Mouse (Mus musculus) megakaryocyte, embryonic 14.5 days (primary cell): ENCODE data around the gene Prex1. TPM values are rescaled to one million over a fixed set of nuclear protein-coding genes. Genes with fewer than 3 reads are reported as not detected.
A peak's percentile ranks its signal among the peaks of the same experiment; 100 is the strongest.
"Not testable (repeated sequence)": the region's sequence is repeated elsewhere in the genome, so short reads cannot be mapped to it uniquely, and the experiment has no call there.

Source experiments
- H3K27me3 ChIP-seq: replicated peaks from 2 replicates; pipeline ENCODE3; 2012; ENCODE audit warnings: inconsistent platforms
- H3K36me3 ChIP-seq: replicated peaks from 2 replicates; pipeline ENCODE3; 2012; ENCODE audit warnings: low read length, inconsistent platforms, mixed read lengths
- H3K4me1 ChIP-seq: 2 replicates; pipeline ENCODE4 v1.6.1; 2012; ENCODE audit warnings: inconsistent platforms
- H3K4me3 ChIP-seq: replicated peaks from 2 replicates; pipeline ENCODE3; 2012; ENCODE audit warnings: moderate library complexity, mild to moderate bottlenecking, inconsistent platforms
- H3K9me3 ChIP-seq: 2 replicates; pipeline ENCODE4 v1.6.1; 2012; ENCODE audit warnings: inconsistent platforms
- FLI1 ChIP-seq: IDR thresholded peaks from 2 replicates; pipeline ENCODE4 v1.6.1; 2012; ENCODE audit warnings: low read length, inconsistent platforms, mixed read lengths
- GATA1 ChIP-seq: IDR thresholded peaks from 3 replicates; pipeline ENCODE4 v1.6.1; 2012; ENCODE audit warnings: mixed read lengths, low read length, inconsistent platforms, borderline replicate concordance
- polyA plus RNA-seq: library from polyadenylated mRNA; stranded (reverse); fragments of >175 nt; gene quantifications from 2 replicates; pipeline ENCODE4 v1.2.3, GENCODE M21; 2012; ENCODE audit warnings: low replicate concordance; ENCODE audit not compliant: insufficient read depth

The Prex1 gene
- 3.7 and 14.4 TPM in 2 replicates for polyA plus RNA-seq

- peaks cover 60% of the 10 kb centered on the region for H3K4me1 ChIP-seq
- H3K27me3 ChIP-seq, result peaks cover 52% of the 10 kb centered on the region
- peak within 1 kb of the TSS; percentile 95 for H3K4me3 ChIP-seq
- TF ChIP-seq FLI1 (no peak), GATA1 (no peak)
- no peaks in the 10 kb centered on the region for H3K36me3 ChIP-seq
- H3K9me3 ChIP-seq, result peaks cover 25% of the 10 kb centered on the region
These were observed at the start of gene Prex1 for GRCm38 (mm10) chr2:166713690-166714426. TSS of gene Prex1 (minus strand) at chr2:166713832.

GRCm38 (mm10) chr2:166757969-166758368 is 44.3 kb upstream of the Prex1 start:
- no peaks in the 10 kb centered on the region for H3K36me3 ChIP-seq
- H3K4me1 ChIP-seq, result peaks cover 23% of the 10 kb centered on the region
- H3K4me3 ChIP-seq, result no peak overlapping the region
- no peak for TF ChIP-seq GATA1
- no peaks in the 10 kb centered on the region for H3K9me3 ChIP-seq
- peaks cover 74% of the 10 kb centered on the region for H3K27me3 ChIP-seq

- Histone ChIP-seq H3K36me3 (no peaks in the 10 kb centered on the region), H3K4me3 (peak overlapping the region; percentile 30), H3K4me1 (peaks cover 23% of the 10 kb centered on the region), H3K27me3 (peaks cover 78% of the 10 kb centered on the region), H3K9me3 (no peaks in the 10 kb centered on the region)
- TF ChIP-seq GATA1 (no peak), FLI1 (no peak)
These were observed 41.1 kb upstream of the Prex1 start for GRCm38 (mm10) chr2:166754760-166755159.

GRCm38 (mm10) chr2:166754194-166754593 is 40.6 kb upstream of the Prex1 start:
- Histone ChIP-seq H3K36me3 (no peaks in the 10 kb centered on the region), H3K9me3 (no peaks in the 10 kb centered on the region), H3K4me1 (peaks cover 23% of the 10 kb centered on the region), H3K27me3 (peaks cover 78% of the 10 kb centered on the region), H3K4me3 (no peak overlapping the region)
- no peak for TF ChIP-seq GATA1
- no peak for TF ChIP-seq FLI1

- no peak overlapping the region for H3K4me3 ChIP-seq
- no peaks in the 10 kb centered on the region for H3K36me3 ChIP-seq
- H3K9me3 ChIP-seq, result no peaks in the 10 kb centered on the region
- TF ChIP-seq FLI1 (no peak), GATA1 (no peak)
- peaks cover 64% of the 10 kb centered on the region for H3K27me3 ChIP-seq
- H3K4me1 ChIP-seq, result peaks cover 20% of the 10 kb centered on the region
These were observed 37.1 kb upstream of the Prex1 start for GRCm38 (mm10) chr2:166750620-166751191.

GRCm38 (mm10) chr2:166746261-166746913 is 32.8 kb upstream of the Prex1 start:
- Histone ChIP-seq H3K4me1 (peaks cover 24% of the 10 kb centered on the region), H3K4me3 (peak overlapping the region; percentile 47)
- H3K9me3 ChIP-seq, result not testable (repeated sequence)

GRCm38 (mm10) chr2:166745849-166746248 is 32.2 kb upstream of the Prex1 start:
- TF ChIP-seq FLI1, result no peak
- no peak for TF ChIP-seq GATA1
- Histone ChIP-seq H3K4me3 (peak overlapping the region; percentile 47), H3K9me3 (no peaks in the 10 kb centered on the region), H3K36me3 (no peaks in the 10 kb centered on the region), H3K4me1 (peaks cover 24% of the 10 kb centered on the region), H3K27me3 (peaks cover 52% of the 10 kb centered on the region)

More at GRCm38 (mm10) chr2:166746261-166746913, 32.8 kb upstream of the Prex1 start:
- peaks cover 48% of the 10 kb centered on the region for H3K27me3 ChIP-seq
- not testable (repeated sequence) for H3K36me3 ChIP-seq

- H3K9me3 ChIP-seq, result no peaks in the 10 kb centered on the region
- TF ChIP-seq GATA1 (no peak), FLI1 (no peak)
- H3K4me3 ChIP-seq, result peak overlapping the region; percentile 69
- peaks cover 53% of the 10 kb centered on the region for H3K27me3 ChIP-seq
- no peaks in the 10 kb centered on the region for H3K36me3 ChIP-seq
- H3K4me1 ChIP-seq, result peaks cover 28% of the 10 kb centered on the region
These were observed 30.8 kb upstream of the Prex1 start for GRCm38 (mm10) chr2:166744433-166744832.

- Histone ChIP-seq H3K36me3 (no peaks in the 10 kb centered on the region), H3K4me3 (no peak overlapping the region), H3K9me3 (no peaks in the 10 kb centered on the region), H3K27me3 (peaks cover 55% of the 10 kb centered on the region), H3K4me1 (peaks cover 28% of the 10 kb centered on the region)
- no peak for TF ChIP-seq GATA1
- TF ChIP-seq FLI1, result no peak
These were observed 29.9 kb upstream of the Prex1 start for GRCm38 (mm10) chr2:166743504-166743903.

GRCm38 (mm10) chr2:166741445-166741844 is 27.8 kb upstream of the Prex1 start:
- no peak for TF ChIP-seq GATA1
- no peak for TF ChIP-seq FLI1
- no peaks in the 10 kb centered on the region for H3K9me3 ChIP-seq
- peaks cover 26% of the 10 kb centered on the region for H3K4me1 ChIP-seq
- H3K4me3 ChIP-seq, result no peak overlapping the region
- H3K36me3 ChIP-seq, result no peaks in the 10 kb centered on the region
- peaks cover 52% of the 10 kb centered on the region for H3K27me3 ChIP-seq
